Mouse (Mus musculus): Measurements from ENCODE around the gene Gm40193. TPM values are rescaled to one million over a fixed set of nuclear protein-coding genes. Genes with fewer than 3 reads are reported as not detected.

Gene Gm40193
- polyA plus RNA-seq, 1 experiment from 2014 or later, result not detected

- no peaks in the 10 kb centered on the region for H3K27me3 ChIP-seq
- in situ Hi-C loops (cut with MboI; ENCODE audit: low pct_unique_long_range_greater_than_20kb), result no loop called here
- no peak for TF ChIP-seq CTCF (IDR thresholded peaks at IDR 0.05)
- no peak for DNase-seq (ENCODE audit: low read depth, low spot score)
- POLR2A ChIA-PET, result no interaction called here
- CTCF ChIA-PET, result interaction anchor here (1.3 to 1.6 kb wide), 2 partner anchors 12 to 26 kb away, joined by 3 read pairs; partner anchors contain the start of gene Pld2
- no peak for ATAC-seq
These were observed 33.8 kb upstream of the Gm40193 start for GRCm38 (mm10) chr11:70566586-70566985.

- POLR2A ChIA-PET, result interaction anchor here (0.7 to 1.1 kb wide), 2 partner anchors 82 to 137 kb away, joined by 6 to 8 read pairs; partner anchors contain the start of gene Rnf167
- ATAC-seq, result no peak
- no peak for TF ChIP-seq CTCF (IDR thresholded peaks at IDR 0.05)
- in situ Hi-C loops (cut with MboI; ENCODE audit: low pct_unique_long_range_greater_than_20kb), result no loop called here
- no peak for DNase-seq (ENCODE audit: low read depth, low spot score)
- H3K27me3 ChIP-seq, result no peaks in the 10 kb centered on the region
- CTCF ChIA-PET, result interaction anchor here (2.9 kb wide), 1 partner anchor 23 kb away, joined by 6 read pairs; no protein-coding TSS in a partner anchor
These were observed 31.6 kb upstream of the Gm40193 start for GRCm38 (mm10) chr11:70564276-70564873.

- no peaks in the 10 kb centered on the region for H3K27me3 ChIP-seq
- POLR2A ChIA-PET, result interaction anchor here (0.7 kb wide), 4 partner anchors 35 to 180 kb away, joined by 3 to 8 read pairs (median 3); no protein-coding TSS in a partner anchor
- TF ChIP-seq CTCF (IDR thresholded peaks at IDR 0.05), result no peak
- CTCF ChIA-PET, result interaction anchor here (2.9 kb wide), 1 partner anchor 23 kb away, joined by 6 read pairs; no protein-coding TSS in a partner anchor
- no peak for DNase-seq (ENCODE audit: low read depth, low spot score)
- ATAC-seq, result no peak
- in situ Hi-C loops (cut with MboI; ENCODE audit: low pct_unique_long_range_greater_than_20kb), result no loop called here
These were observed 30.9 kb upstream of the Gm40193 start for GRCm38 (mm10) chr11:70563470-70564275.

- in situ Hi-C loops (cut with MboI; ENCODE audit: low pct_unique_long_range_greater_than_20kb), result no loop called here
- no peak for DNase-seq (ENCODE audit: low read depth, low spot score)
- no peaks in the 10 kb centered on the region for H3K27me3 ChIP-seq
- ChIA-PET CTCF (interaction anchor here (2.9 kb wide), 1 partner anchor 24 kb away, joined by 6 read pairs; no protein-coding TSS in a partner anchor), POLR2A (interaction anchor here (0.7 kb wide), 3 partner anchors 36 to 179 kb away, joined by 3 read pairs; no protein-coding TSS in a partner anchor)
- TF ChIP-seq CTCF (IDR thresholded peaks at IDR 0.05), result no peak
- no peak for ATAC-seq
These were observed 30.3 kb upstream of the Gm40193 start for GRCm38 (mm10) chr11:70562995-70563469.

GRCm38 (mm10) chr11:70562287-70562994 is 29.7 kb upstream of the Gm40193 start, which contains the start of gene Mink1:
Gene Mink1 (plus strand): TSS chr11:70562881.
- in situ Hi-C loops (cut with MboI; ENCODE audit: low pct_unique_long_range_greater_than_20kb), result no loop called here
- CTCF ChIA-PET, result interaction anchor here (1.0 to 2.9 kb wide), 4 partner anchors 22 to 51 kb away, joined by 3 to 6 read pairs (median 4); partner anchors contain the start of gene Pld2
- POLR2A ChIA-PET, result no interaction called here
- TF ChIP-seq CTCF (IDR thresholded peaks at IDR 0.05), result no peak
- peak; percentile 73 for ATAC-seq
- DNase-seq (ENCODE audit: low read depth, low spot score), result peak; percentile 47
- H3K27me3 ChIP-seq, result no peaks in the 10 kb centered on the region

- peak; percentile 9 for ATAC-seq
- ChIA-PET POLR2A (no interaction called here), CTCF (interaction anchor here (1.0 to 2.9 kb wide), 4 partner anchors 21 to 51 kb away, joined by 3 to 6 read pairs (median 4); partner anchors contain the start of gene Pld2)
- no peak for DNase-seq (ENCODE audit: low read depth, low spot score)
- in situ Hi-C loops (cut with MboI; ENCODE audit: low pct_unique_long_range_greater_than_20kb), result no loop called here
- TF ChIP-seq CTCF (IDR thresholded peaks at IDR 0.05), result no peak
- no peaks in the 10 kb centered on the region for H3K27me3 ChIP-seq
These were observed 29.2 kb upstream of the Gm40193 start for GRCm38 (mm10) chr11:70561937-70562286.

GRCm38 (mm10) chr11:70557545-70557944 is 24.8 kb upstream of the Gm40193 start:
- no peak for TF ChIP-seq CTCF (IDR thresholded peaks at IDR 0.05)
- ATAC-seq (no peak), DNase-seq (ENCODE audit: low read depth, low spot score) (no peak)
- H3K27me3 ChIP-seq, result no peaks in the 10 kb centered on the region
- CTCF ChIA-PET, result no interaction called here
- in situ Hi-C loops (cut with MboI; ENCODE audit: low pct_unique_long_range_greater_than_20kb), result no loop called here
- POLR2A ChIA-PET, result no interaction called here

- ATAC-seq (no peak), DNase-seq (ENCODE audit: low read depth, low spot score) (no peak)
- TF ChIP-seq CTCF (IDR thresholded peaks at IDR 0.05), result no peak
- in situ Hi-C loops (cut with MboI; ENCODE audit: low pct_unique_long_range_greater_than_20kb), result no loop called here
- ChIA-PET POLR2A (no interaction called here), CTCF (no interaction called here)
- H3K27me3 ChIP-seq, result no peaks in the 10 kb centered on the region
These were observed 21.2 kb upstream of the Gm40193 start for GRCm38 (mm10) chr11:70553940-70554339.

- DNase-seq (ENCODE audit: low read depth, low spot score) (no peak), ATAC-seq (no peak)
- no peaks in the 10 kb centered on the region for H3K27me3 ChIP-seq
- CTCF ChIA-PET, result no interaction called here
- TF ChIP-seq CTCF (IDR thresholded peaks at IDR 0.05), result no peak
- in situ Hi-C loops (cut with MboI; ENCODE audit: low pct_unique_long_range_greater_than_20kb), result no loop called here
- POLR2A ChIA-PET, result no interaction called here
These were observed 18.8 kb upstream of the Gm40193 start for GRCm38 (mm10) chr11:70551526-70551925.

GRCm38 (mm10) chr11:70544496-70544895 is 11.8 kb upstream of the Gm40193 start:
- in situ Hi-C loops (cut with MboI; ENCODE audit: low pct_unique_long_range_greater_than_20kb), result loop anchor here (5.0 kb wide), 1 partner anchor 53 kb away; no protein-coding TSS in a partner anchor
- H3K27me3 ChIP-seq, result no peaks in the 10 kb centered on the region
- TF ChIP-seq CTCF (IDR thresholded peaks at IDR 0.05), result no peak
- DNase-seq (ENCODE audit: low read depth, low spot score) (no peak), ATAC-seq (no peak)
- CTCF ChIA-PET, result no interaction called here
- POLR2A ChIA-PET, result no interaction called here
